Mouse (Mus musculus) left cerebral cortex, postnatal 4 days (tissue): Measurements from ENCODE around the gene Rybp. TPM values are rescaled to one million over a fixed set of nuclear protein-coding genes. Genes with fewer than 3 reads are reported as not detected.

Experiments
- DNase-seq: peaks from one replicate; pipeline ENCODE4 v3.0.0-alpha.2; 2022
- intact Hi-C: fragments of 180-260 bp; cut with DNase I; formaldehyde crosslinking; loops from one replicate; pipeline ENCODE4 v1.15.1; 2025
- total RNA-seq, 2 experiments: library from RNA; stranded (reverse); gene quantifications; 2 replicates each; pipeline ENCODE4 v1.2.3; 2021

Gene Rybp
- total RNA-seq, 2 experiments from 2014 or later, result 67.6 to 70.6 TPM

DNA sequence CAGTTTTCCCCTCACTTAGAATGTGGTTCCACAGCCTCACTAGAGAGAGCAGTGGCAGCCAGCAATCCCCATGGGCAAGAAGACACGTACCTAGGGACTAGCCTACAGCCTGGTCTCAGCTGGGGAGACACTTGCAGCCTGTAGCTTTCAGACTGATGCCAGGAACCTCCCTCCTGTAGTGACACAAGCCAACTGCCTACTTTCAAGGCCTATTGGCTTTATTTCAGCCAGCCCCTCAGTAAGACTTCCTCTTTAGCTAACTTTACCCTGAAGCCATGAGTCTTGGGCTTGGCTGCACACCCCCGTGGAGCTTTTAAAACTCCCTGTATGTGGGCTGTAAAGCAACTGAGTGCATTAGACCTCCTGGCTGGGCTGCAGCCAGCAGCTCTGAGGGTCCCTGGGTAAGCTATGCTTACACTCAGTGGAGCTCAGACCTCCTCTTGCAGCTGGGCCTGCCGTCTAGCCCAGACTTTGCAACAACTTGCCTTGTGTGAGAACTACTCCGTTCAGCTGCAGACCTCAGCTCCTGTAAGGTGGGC is 94.5 kb downstream of the Rybp start:
- intact Hi-C loops, result no loop called here
- peak; percentile 41 for DNase-seq

- intact Hi-C loops, result no loop called here
- DNase-seq, result no peak
Measured at GRCm38 (mm10) chr6:100190803-100191559, 96.3 kb downstream of the Rybp start.

GRCm38 (mm10) chr6:100190310-100190709 is 97.0 kb downstream of the Rybp start:
- intact Hi-C loops, result no loop called here
- no peak for DNase-seq

DNA sequence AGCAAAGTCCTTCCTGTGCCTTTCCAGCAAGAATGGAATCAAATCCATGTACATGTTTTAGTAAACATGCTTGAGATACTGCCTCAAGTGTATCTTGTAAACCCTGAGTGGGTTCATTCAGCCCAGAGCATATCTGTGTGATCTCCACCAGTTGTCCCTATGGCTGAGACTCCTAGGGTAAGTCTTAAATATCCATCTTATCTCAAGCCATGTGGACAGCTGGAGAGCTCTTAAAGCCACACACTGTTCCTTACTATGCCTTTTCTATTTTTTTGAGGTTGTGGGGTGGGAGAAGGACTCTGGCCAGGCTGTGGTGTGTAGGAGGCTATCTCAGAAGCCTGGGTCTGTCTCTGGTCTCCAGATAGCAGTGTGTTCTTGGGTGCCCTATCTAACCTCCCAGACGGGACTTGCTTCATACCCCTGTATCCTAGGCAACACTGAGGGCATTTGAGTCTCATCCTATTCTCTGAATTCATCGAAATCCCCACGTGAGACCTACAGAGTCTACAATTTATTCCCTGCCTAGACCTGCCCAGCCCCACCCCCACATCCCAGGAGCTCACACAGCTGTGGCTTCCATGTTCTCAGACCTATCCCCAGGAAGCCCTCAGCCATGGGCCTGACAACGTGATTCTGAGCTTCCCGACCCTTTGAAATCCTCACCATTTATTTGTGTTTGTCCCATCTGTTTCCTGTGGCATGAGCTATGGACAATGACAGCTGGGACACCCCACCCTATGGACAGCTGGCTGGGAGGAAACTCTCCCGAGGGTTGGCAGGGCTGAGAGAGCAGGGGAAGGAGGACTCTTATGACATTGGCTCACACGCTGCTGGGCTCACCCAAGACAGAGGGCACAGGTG is 98.2 kb downstream of the Rybp start:
- peak; percentile 34 for DNase-seq
- intact Hi-C loops, result no loop called here

- intact Hi-C loops, result no loop called here
- no peak for DNase-seq
Measured at GRCm38 (mm10) chr6:100187821-100188220, 99.5 kb downstream of the Rybp start.

- intact Hi-C loops, result no loop called here
- DNase-seq, result no peak
Measured at GRCm38 (mm10) chr6:100186789-100187188, 100.5 kb downstream of the Rybp start.

- intact Hi-C loops, result no loop called here
- no peak for DNase-seq
Measured at GRCm38 (mm10) chr6:100185524-100185923, 101.8 kb downstream of the Rybp start.

- peak; percentile 63 for DNase-seq
- intact Hi-C loops, result no loop called here
Measured at GRCm38 (mm10) chr6:100183344-100183743, 103.9 kb downstream of the Rybp start.

DNA sequence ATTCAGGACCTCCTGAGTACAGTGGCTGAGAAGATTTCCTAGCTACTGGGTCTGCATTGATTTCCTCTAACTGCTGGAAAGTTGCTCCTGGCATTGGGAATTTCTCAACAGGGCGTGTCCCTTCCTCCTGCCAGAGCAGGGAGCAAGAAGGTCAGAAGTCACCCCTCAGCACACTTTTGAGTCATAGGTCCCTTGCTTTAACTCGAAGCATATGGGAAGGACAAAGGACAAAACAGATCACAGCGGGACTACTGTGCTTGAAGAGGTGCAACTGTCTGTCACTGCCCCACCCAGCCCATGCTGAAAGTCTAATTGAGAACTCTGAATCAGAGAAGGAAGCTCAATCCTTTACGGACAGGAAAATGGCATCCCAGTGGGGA is 106.4 kb downstream of the Rybp start:
- intact Hi-C loops, result no loop called here
- DNase-seq, result no peak

DNA sequence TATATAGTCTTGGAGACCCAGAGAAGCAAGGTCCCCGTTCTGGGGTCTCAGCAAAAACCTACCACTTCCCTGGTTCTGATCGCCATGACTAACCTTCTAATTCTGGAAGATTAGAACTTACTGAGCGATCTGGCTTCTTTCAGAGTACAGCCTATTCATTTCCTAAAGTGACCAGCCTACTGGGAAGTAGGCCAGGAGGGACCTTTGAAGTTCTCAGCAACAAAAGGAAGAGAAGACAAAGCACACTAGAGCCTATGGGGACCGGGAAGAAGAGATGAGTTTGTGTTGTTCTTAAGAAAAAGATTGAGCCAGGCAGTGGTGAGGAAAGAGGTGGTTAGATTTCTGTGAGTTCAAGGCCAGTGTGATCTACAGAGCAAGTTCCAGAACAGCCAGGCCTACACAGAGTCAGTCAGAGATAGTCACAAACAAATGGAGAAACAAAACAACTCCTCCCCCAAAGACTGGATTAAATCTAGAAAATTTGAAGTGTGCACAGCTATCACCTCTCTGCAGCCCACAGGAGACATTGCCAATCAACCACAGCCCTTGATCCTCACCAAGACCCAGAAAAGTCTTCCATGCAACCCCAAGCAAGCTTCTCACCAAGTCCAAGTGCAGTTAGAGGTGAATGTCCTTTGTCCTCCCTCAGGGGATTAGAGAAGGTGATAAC is 106.9 kb downstream of the Rybp start:
- no peak for DNase-seq
- intact Hi-C loops, result no loop called here

DNA sequence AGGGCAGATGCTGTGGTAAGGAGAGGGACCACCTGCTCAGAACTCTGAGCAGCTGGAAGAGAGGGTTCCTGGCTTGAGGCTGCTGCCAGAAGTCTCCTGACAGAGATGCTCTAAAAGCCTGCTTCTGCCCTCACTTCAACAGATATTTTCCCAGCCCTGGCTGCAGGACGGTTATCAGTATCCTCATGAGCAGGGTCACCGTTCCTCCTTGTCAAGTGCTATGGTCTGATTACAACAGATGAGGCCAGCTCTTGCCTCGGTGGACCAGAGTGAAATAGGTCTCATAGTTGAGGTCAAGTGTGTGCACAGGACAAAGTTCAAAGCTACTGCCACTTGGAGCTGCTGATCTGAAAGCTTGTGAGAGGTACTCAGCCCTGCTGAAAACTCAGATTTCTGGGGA is 108.5 kb downstream of the Rybp start:
- intact Hi-C loops, result no loop called here
- DNase-seq, result no peak
